Mouse (Mus musculus): Measurements from ENCODE around the gene Dnajb2.

- no peak for TF ChIP-seq POLR2A (IDR thresholded peaks at IDR 0.05; ENCODE audit: insufficient read length, low read depth)
- TF ChIP-seq MAX (IDR thresholded peaks at IDR 0.05; ENCODE audit: low read depth), result no peak
- no peak for TF ChIP-seq TCF12 (IDR thresholded peaks at IDR 0.05; ENCODE audit: insufficient read depth, poor library complexity, severe bottlenecking)
- TF ChIP-seq USF1 (IDR thresholded peaks at IDR 0.05; ENCODE audit: low read depth), result no peak
Observed at GRCm38 (mm10) chr1:75255516-75256046, 19.4 kb downstream of the Dnajb2 start.
